Mouse (Mus musculus) myocyte (in vitro differentiated cells): ENCODE results near the gene Acvr2a.

Source experiments
- E2F4 ChIP-seq: IDR thresholded peaks from one replicate; pipeline ENCODE4 v1.6.1; 2011; ENCODE audit warnings: mild to moderate bottlenecking, control low read depth, moderate library complexity; ENCODE audit not compliant: insufficient read depth
- MAX ChIP-seq: IDR thresholded peaks from one replicate; pipeline ENCODE4 v1.6.1; 2011; ENCODE audit warnings: low read depth, mild to moderate bottlenecking, control low read depth
- MYOD1 ChIP-seq, 3 experiments: IDR thresholded peaks; one replicate each; pipeline ENCODE4 v1.6.1; 2011; ENCODE audit warnings: control low read depth in 2 of 3, low read depth in 2 of 3, mild to moderate bottlenecking in 2 of 3, moderate library complexity in 1 of 3; ENCODE audit not compliant: insufficient read length in 2 of 3, control insufficient read depth in 1 of 3
- MYOG ChIP-seq, 3 experiments: IDR thresholded peaks; one replicate each; pipeline ENCODE4 v1.6.1; 2011; ENCODE audit warnings: control low read depth in 2 of 3, low read depth in 2 of 3, mild to moderate bottlenecking in 2 of 3; ENCODE audit not compliant: insufficient read length in 2 of 3, control insufficient read depth in 1 of 3, insufficient read depth in 1 of 3
- POLR2A ChIP-seq: IDR thresholded peaks from one replicate; pipeline ENCODE4 v1.6.1; 2011; ENCODE audit warnings: low read depth, mild to moderate bottlenecking, control low read depth, moderate library complexity; ENCODE audit not compliant: insufficient read length
- POLR2AphosphoS2 ChIP-seq: IDR thresholded peaks from one replicate; pipeline ENCODE4 v1.6.1; 2011; ENCODE audit warnings: low read depth, control low read depth; ENCODE audit not compliant: insufficient read length
- REST ChIP-seq: IDR thresholded peaks from one replicate; pipeline ENCODE4 v1.6.1; 2011; ENCODE audit warnings: mild to moderate bottlenecking, control low read depth, moderate library complexity; ENCODE audit not compliant: insufficient read depth, insufficient read length
- TCF12 ChIP-seq: IDR thresholded peaks from one replicate; pipeline ENCODE4 v1.6.1; 2011; ENCODE audit warnings: mild to moderate bottlenecking, control low read depth; ENCODE audit not compliant: poor library complexity, insufficient read depth, severe bottlenecking
- USF1 ChIP-seq: IDR thresholded peaks from one replicate; pipeline ENCODE4 v1.6.1; 2011; ENCODE audit warnings: low read depth, mild to moderate bottlenecking, control low read depth, moderate library complexity

DNA sequence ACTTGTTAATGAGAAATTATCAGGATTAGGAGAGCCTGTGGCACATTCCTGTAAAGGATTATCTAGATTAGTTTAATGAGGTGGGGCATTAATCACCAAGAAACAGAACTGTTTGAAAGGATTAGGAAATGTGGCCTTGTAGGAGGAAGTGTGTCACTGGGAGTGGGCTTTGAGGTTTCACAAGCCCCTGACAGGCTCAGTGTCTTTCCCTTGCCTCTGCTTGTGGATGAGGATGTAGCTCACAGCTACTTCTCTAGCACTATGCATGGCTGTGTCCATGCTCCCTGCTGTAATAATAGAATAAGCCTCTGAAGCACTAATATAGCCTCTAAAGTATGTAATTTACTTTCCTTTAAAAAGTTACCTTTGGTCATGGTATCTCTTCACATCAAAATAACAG lies 101.9 kb downstream of the Acvr2a start:
- no peak for TF ChIP-seq POLR2A
- TF ChIP-seq POLR2AphosphoS2, result no peak
- no peak for TF ChIP-seq TCF12
- TF ChIP-seq MYOG (IDR thresholded peaks at IDR 0.05; ENCODE audit: control insufficient read depth in 1 of 3, insufficient read depth in 1 of 3, insufficient read length in 2 of 3, low read depth in 2 of 3), result no peak
- no peak for TF ChIP-seq MAX
- no peak for TF ChIP-seq REST
- TF ChIP-seq USF1, result no peak
- no peak for TF ChIP-seq E2F4
- no peak for TF ChIP-seq MYOD1 (IDR thresholded peaks at IDR 0.05; ENCODE audit: control insufficient read depth in 1 of 3, insufficient read length in 2 of 3, low read depth in 2 of 3)
